Mouse (Mus musculus): ENCODE data around the gene Scly. TPM values are rescaled to one million over a fixed set of nuclear protein-coding genes. Genes with fewer than 3 reads are reported as not detected.

Scly gene
- total and polyA plus RNA-seq, 3 experiments = 10.1 to 16.6 (median 10.5) TPM

DNA sequence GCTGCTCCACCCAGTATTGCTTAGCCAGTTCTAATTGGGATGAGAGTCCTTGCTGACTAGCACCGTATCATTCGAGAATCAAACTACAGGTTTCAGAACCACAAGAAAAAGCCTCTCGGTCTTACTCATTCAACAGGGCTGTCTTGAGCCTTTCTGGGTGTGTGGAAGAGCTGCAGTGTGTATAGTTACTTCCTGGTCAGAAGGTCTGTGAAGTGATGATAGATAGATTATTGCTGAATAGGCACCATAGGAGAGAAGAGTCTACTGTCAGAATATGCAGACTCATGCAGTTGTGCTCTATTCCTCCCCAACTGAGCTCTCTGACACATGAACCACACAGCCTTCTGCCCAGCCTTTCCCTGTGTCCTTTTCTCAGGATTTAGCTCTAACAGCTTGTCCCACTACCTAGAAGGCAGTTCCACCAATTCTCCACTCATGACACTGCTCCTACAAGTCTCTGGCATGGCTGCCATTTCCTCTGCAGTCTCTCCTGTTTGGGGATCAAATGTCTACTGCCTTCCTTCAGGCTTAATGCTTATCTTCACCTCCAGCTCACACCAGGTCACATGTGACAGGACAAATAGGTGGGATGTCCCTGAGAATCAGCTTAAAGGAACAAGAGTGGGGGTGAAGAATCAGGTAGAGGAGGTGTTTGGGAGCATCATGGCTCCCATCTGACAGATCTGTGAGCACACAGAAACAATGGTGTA is 19.6 kb upstream of the Scly start:
- ATAC-seq (ENCODE audit: extremely low read depth, insufficient number of reproducible peaks, low FRiP score, poor library complexity, severe bottlenecking) = no peak
- H3K27me3 ChIP-seq (ENCODE audit: insufficient read depth, low read length) = no peaks in the 10 kb centered on the region
- DNase-seq (ENCODE audit: low spot score) = no peak
- TF ChIP-seq TAL1 (conservative IDR thresholded peaks at IDR 0.05; ENCODE audit: low read depth, low read length) (no peak), CTCF (IDR thresholded peaks at IDR 0.05; ENCODE audit: low read depth, low read length) (no peak), GATA2 (IDR thresholded peaks at IDR 0.05; ENCODE audit: borderline replicate concordance, low read depth, low read length) (no peak), POLR2AphosphoS5 (IDR thresholded peaks at IDR 0.05; ENCODE audit: insufficient replicate concordance, low read depth, low read length) (no peak), GATA1 (IDR thresholded peaks at IDR 0.05; ENCODE audit: borderline replicate concordance, low read length) (no peak)
- H3K9me3 ChIP-seq (replicated peaks) = no peaks in the 10 kb centered on the region
- H3K36me3 ChIP-seq (replicated peaks) = peaks cover 84% of the 10 kb centered on the region
- H3K4me3 ChIP-seq (ENCODE audit: low read depth, low read length) = no peak overlapping the region
- H3K4me1 ChIP-seq (ENCODE audit: insufficient read depth, low read depth, low read length) = no peaks in the 10 kb centered on the region

DNA sequence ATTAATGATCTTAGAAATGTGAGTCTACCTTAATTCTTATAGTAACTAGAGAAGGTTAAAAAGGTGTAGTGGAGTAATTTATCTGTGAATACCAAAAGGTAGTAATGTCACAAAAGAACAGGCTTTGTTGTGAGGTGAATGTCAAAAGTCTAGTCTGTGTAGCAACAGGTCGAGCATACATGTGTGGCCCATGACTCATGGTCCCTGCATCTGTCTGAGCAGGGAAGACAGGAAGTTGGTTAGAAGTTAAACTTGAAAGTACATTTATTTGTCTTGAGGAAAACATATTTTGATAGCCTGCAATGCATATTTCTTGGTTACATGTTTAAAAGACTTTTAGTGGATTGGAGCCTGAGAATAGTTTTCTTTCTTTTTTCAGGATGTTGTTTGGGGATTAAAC is 19.0 kb upstream of the Scly start:
- TF ChIP-seq GATA1 (IDR thresholded peaks at IDR 0.05; ENCODE audit: borderline replicate concordance, low read length) (no peak), TAL1 (conservative IDR thresholded peaks at IDR 0.05; ENCODE audit: low read depth, low read length) (no peak)
- DNase-seq (ENCODE audit: low spot score) (no peak), ATAC-seq (ENCODE audit: extremely low read depth, insufficient number of reproducible peaks, low FRiP score, poor library complexity, severe bottlenecking) (no peak)
- no peak overlapping the region for H3K4me3 ChIP-seq (ENCODE audit: low read depth, low read length)
- peaks cover 87% of the 10 kb centered on the region for H3K36me3 ChIP-seq (replicated peaks)
- H3K27me3 ChIP-seq (ENCODE audit: insufficient read depth, low read length) = no peaks in the 10 kb centered on the region
- no peaks in the 10 kb centered on the region for H3K9me3 ChIP-seq (replicated peaks)
- H3K4me1 ChIP-seq (ENCODE audit: insufficient read depth, low read depth, low read length) = no peaks in the 10 kb centered on the region

DNA sequence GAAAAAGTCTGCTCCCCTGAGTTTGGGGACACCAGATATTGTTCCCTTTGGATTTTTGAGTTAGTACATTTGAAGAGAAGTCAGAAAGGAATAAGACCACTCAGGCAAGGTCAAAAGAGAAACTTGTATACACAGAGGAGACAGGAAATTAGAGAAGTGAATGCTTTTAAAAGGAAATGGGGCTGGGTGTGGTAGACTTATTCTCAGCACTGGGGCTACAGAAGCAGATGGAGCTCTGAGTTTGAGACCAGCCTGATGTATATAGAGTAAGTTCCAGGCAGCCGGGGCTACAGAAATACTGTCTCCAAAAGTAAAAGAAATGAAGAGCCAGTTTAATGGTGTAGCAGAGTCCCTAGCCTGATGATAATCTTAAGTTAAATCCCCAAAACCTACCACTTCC is 15.6 kb upstream of the Scly start:
- no peak overlapping the region for H3K4me3 ChIP-seq (ENCODE audit: low read depth, low read length)
- ATAC-seq (ENCODE audit: extremely low read depth, insufficient number of reproducible peaks, low FRiP score, poor library complexity, severe bottlenecking) = no peak
- H3K27me3 ChIP-seq (ENCODE audit: insufficient read depth, low read length) = no peaks in the 10 kb centered on the region
- H3K9me3 ChIP-seq (replicated peaks) = no peaks in the 10 kb centered on the region
- no peak for DNase-seq (ENCODE audit: low spot score)
- no peaks in the 10 kb centered on the region for H3K4me1 ChIP-seq (ENCODE audit: insufficient read depth, low read depth, low read length)
- peaks cover 89% of the 10 kb centered on the region for H3K36me3 ChIP-seq (replicated peaks)
- TF ChIP-seq GATA2 (IDR thresholded peaks at IDR 0.05; ENCODE audit: borderline replicate concordance, low read depth, low read length) (no peak), GATA1 (IDR thresholded peaks at IDR 0.05; ENCODE audit: borderline replicate concordance, low read length) (no peak), TAL1 (conservative IDR thresholded peaks at IDR 0.05; ENCODE audit: low read depth, low read length) (no peak), POLR2AphosphoS5 (IDR thresholded peaks at IDR 0.05; ENCODE audit: insufficient replicate concordance, low read depth, low read length) (no peak), CTCF (IDR thresholded peaks at IDR 0.05; ENCODE audit: low read depth, low read length) (no peak)

- ATAC-seq (ENCODE audit: extremely low read depth, insufficient number of reproducible peaks, low FRiP score, poor library complexity, severe bottlenecking) (no peak), DNase-seq (ENCODE audit: low spot score) (no peak)
- Histone ChIP-seq H3K4me3 (ENCODE audit: low read depth, low read length) (no peak overlapping the region), H3K27me3 (ENCODE audit: insufficient read depth, low read length) (no peaks in the 10 kb centered on the region), H3K9me3 (replicated peaks) (no peaks in the 10 kb centered on the region), H3K36me3 (replicated peaks) (peaks cover 91% of the 10 kb centered on the region), H3K4me1 (ENCODE audit: insufficient read depth, low read depth, low read length) (no peaks in the 10 kb centered on the region)
- no peak for TF ChIP-seq TAL1 (conservative IDR thresholded peaks at IDR 0.05; ENCODE audit: low read depth, low read length)
- TF ChIP-seq GATA2 (IDR thresholded peaks at IDR 0.05; ENCODE audit: borderline replicate concordance, low read depth, low read length) = no peak
- TF ChIP-seq GATA1 (IDR thresholded peaks at IDR 0.05; ENCODE audit: borderline replicate concordance, low read length) = no peak
- TF ChIP-seq CTCF (IDR thresholded peaks at IDR 0.05; ENCODE audit: low read depth, low read length) = no peak
- no peak for TF ChIP-seq POLR2AphosphoS5 (IDR thresholded peaks at IDR 0.05; ENCODE audit: insufficient replicate concordance, low read depth, low read length)
Observed at GRCm38 (mm10) chr1:91289375-91289774, 8.8 kb upstream of the Scly start.

- DNase-seq (ENCODE audit: low spot score) (no peak), ATAC-seq (ENCODE audit: extremely low read depth, insufficient number of reproducible peaks, low FRiP score, poor library complexity, severe bottlenecking) (no peak)
- Histone ChIP-seq H3K4me1 (ENCODE audit: insufficient read depth, low read depth, low read length) (0 out of 2 replicates have a peak, but pooled peaks cover 3% of the 10 kb centered on the region), H3K27me3 (ENCODE audit: insufficient read depth, low read length) (no peaks in the 10 kb centered on the region), H3K36me3 (replicated peaks) (peaks cover 79% of the 10 kb centered on the region), H3K4me3 (ENCODE audit: low read depth, low read length) (no peak overlapping the region), H3K9me3 (replicated peaks) (no peaks in the 10 kb centered on the region)
- TF ChIP-seq GATA2 (IDR thresholded peaks at IDR 0.05; ENCODE audit: borderline replicate concordance, low read depth, low read length) (no peak), CTCF (IDR thresholded peaks at IDR 0.05; ENCODE audit: low read depth, low read length) (no peak)
Observed at GRCm38 (mm10) chr1:91292101-91292825, 5.9 kb upstream of the Scly start.

DNA sequence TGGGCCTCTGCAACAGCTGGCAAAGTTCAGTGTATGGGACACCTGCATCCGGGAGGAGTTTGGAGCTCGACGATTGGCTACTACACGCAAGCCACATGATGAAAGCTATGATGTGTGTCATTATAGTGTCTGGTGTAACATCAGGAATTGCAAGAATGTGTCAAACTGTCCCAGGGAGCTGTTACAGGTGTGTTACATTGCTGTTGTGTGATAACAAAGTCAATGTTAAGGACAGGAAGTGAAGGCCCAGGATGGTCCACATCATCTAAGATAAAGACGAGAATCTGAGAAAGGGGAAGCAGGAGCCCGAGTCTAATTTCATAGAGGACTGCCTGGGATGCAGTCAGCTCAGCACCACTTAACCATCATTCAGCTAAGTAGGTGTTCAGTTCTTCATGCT is 2.6 kb upstream of the Scly start:
- no peaks in the 10 kb centered on the region for H3K27me3 ChIP-seq (ENCODE audit: insufficient read depth, low read length)
- H3K9me3 ChIP-seq (replicated peaks) = no peaks in the 10 kb centered on the region
- ATAC-seq (ENCODE audit: extremely low read depth, insufficient number of reproducible peaks, low FRiP score, poor library complexity, severe bottlenecking) (no peak), DNase-seq (ENCODE audit: low spot score) (no peak)
- H3K4me3 ChIP-seq (ENCODE audit: low read depth, low read length) = no peak overlapping the region
- H3K36me3 ChIP-seq (replicated peaks) = peaks cover 57% of the 10 kb centered on the region
- peaks cover 18% of the 10 kb centered on the region for H3K4me1 ChIP-seq (ENCODE audit: insufficient read depth, low read depth, low read length)
- TF ChIP-seq CTCF (IDR thresholded peaks at IDR 0.05; ENCODE audit: low read depth, low read length) = no peak
